Mouse (Mus musculus) limb, embryonic 15.5 days (tissue): Measurements from ENCODE around the gene R3hdm4. TPM values are rescaled to one million over a fixed set of nuclear protein-coding genes. Genes with fewer than 3 reads are reported as not detected.
"Not testable (repeated sequence)": the region's sequence is repeated elsewhere in the genome, so short reads cannot be mapped to it uniquely, and the experiment has no call there.

ENCODE experiments used
- ATAC-seq: fragments of 200-750 bp; cut with Nextera tagmentation; 2 replicates; pipeline ENCODE4 v1.8.0; 2017; ENCODE audit warnings: low read depth, moderate TSS enrichment; ENCODE audit not compliant: insufficient number of reproducible peaks, low FRiP score, low TSS enrichment
- H3K27ac ChIP-seq: fragments of 300-500 bp; sonication (generic); 2 replicates; pipeline ENCODE4 v1.5.1; 2015; ENCODE audit warnings: moderate library complexity, mild to moderate bottlenecking, inconsistent platforms
- H3K27me3 ChIP-seq: fragments of 300-500 bp; sonication (generic); 2 replicates; pipeline ENCODE4 v1.6.1; 2015; ENCODE audit warnings: inconsistent platforms
- H3K36me3 ChIP-seq: fragments of 300-500 bp; sonication (generic); 2 replicates; pipeline ENCODE4 v1.6.1; 2015; ENCODE audit warnings: inconsistent platforms
- H3K4me1 ChIP-seq: fragments of 300-500 bp; sonication (generic); 2 replicates; pipeline ENCODE4 v1.6.1; 2015; ENCODE audit warnings: inconsistent platforms
- H3K4me2 ChIP-seq: fragments of 300-500 bp; sonication (generic); 2 replicates; pipeline ENCODE4 v1.6.1; 2015; ENCODE audit warnings: mild to moderate bottlenecking, inconsistent platforms
- H3K4me3 ChIP-seq: fragments of 300-500 bp; sonication (generic); 2 replicates; pipeline ENCODE4 v1.5.1; 2015; ENCODE audit warnings: mild to moderate bottlenecking, inconsistent platforms
- H3K9ac ChIP-seq: fragments of 300-500 bp; sonication (generic); 2 replicates; pipeline ENCODE4 v1.6.1; 2015; ENCODE audit warnings: inconsistent platforms
- H3K9me3 ChIP-seq: fragments of 300-500 bp; sonication (generic); 2 replicates; pipeline ENCODE4 v1.6.1; 2016; ENCODE audit warnings: inconsistent platforms
- WGBS: fragments of 180-500 bp; shearing (Covaris S2); methylation state at CpG from one replicate; pipeline ENCODE4 v1.1.7; 2015; 5-methylcytosine and 5-hydroxymethylcytosine counted together
- polyA plus RNA-seq: library from polyadenylated mRNA; unstranded; fragments of >200 nt; fragmentation: Nextera tagmentation; extraction: Ambion mirVana; gene quantifications from 2 replicates; pipeline ENCODE4 v1.2.1, GENCODE M21; 2015

Gene R3hdm4
- polyA plus RNA-seq, 1 experiment from 2014 or later, result 161 TPM

GRCm38 (mm10) chr10:79906712-79907111 lies 14.3 kb downstream of the R3hdm4 start:
- H3K9me3 ChIP-seq, result no peaks in the 10 kb centered on the region
- ATAC-seq, result no peak
- H3K4me3 ChIP-seq, result no peak overlapping the region
- H3K9ac ChIP-seq, result no peak overlapping the region
- H3K4me2 ChIP-seq, result no peak overlapping the region
- peaks cover 64% of the 10 kb centered on the region for H3K36me3 ChIP-seq
- H3K4me1 ChIP-seq, result peaks cover 11% of the 10 kb centered on the region
- no peaks in the 10 kb centered on the region for H3K27me3 ChIP-seq
- WGBS, result 88% methylated on average over 9 of the region's 9 CpGs
- no peak overlapping the region for H3K27ac ChIP-seq

- Histone ChIP-seq H3K9me3 (no peaks in the 10 kb centered on the region), H3K36me3 (peaks cover 89% of the 10 kb centered on the region), H3K9ac (no peak overlapping the region), H3K27me3 (no peaks in the 10 kb centered on the region), H3K4me3 (no peak overlapping the region), H3K4me2 (no peak overlapping the region), H3K27ac (no peak overlapping the region), H3K4me1 (no peaks in the 10 kb centered on the region)
- no peak for ATAC-seq
- whole genome bisulfite sequencing, result 30% methylated on average over 2 of the region's 2 CpGs
Measured at GRCm38 (mm10) chr10:79900951-79901410, 20.0 kb downstream of the R3hdm4 start.

- 50% methylated on average over 20 of the region's 20 CpGs for WGBS
- no peaks in the 10 kb centered on the region for H3K4me1 ChIP-seq
Measured at GRCm38 (mm10) chr10:79897316-79898245, 23.4 kb downstream of the R3hdm4 start.

GRCm38 (mm10) chr10:79896814-79897213 lies 24.2 kb downstream of the R3hdm4 start:
- H3K4me2 ChIP-seq, result no peak overlapping the region
- ATAC-seq, result no peak
- no peaks in the 10 kb centered on the region for H3K27me3 ChIP-seq
- H3K9ac ChIP-seq, result no peak overlapping the region
- no peaks in the 10 kb centered on the region for H3K4me1 ChIP-seq
- H3K4me3 ChIP-seq, result no peak overlapping the region
- no peaks in the 10 kb centered on the region for H3K9me3 ChIP-seq
- H3K36me3 ChIP-seq, result peaks cover 68% of the 10 kb centered on the region
- WGBS, result 85% methylated on average over 13 of the region's 13 CpGs
- H3K27ac ChIP-seq, result no peak overlapping the region

More at GRCm38 (mm10) chr10:79897316-79898245, 23.4 kb downstream of the R3hdm4 start:
- no peak overlapping the region for H3K9ac ChIP-seq
- no peaks in the 10 kb centered on the region for H3K27me3 ChIP-seq
- no peak for ATAC-seq
- H3K27ac ChIP-seq, result no peak overlapping the region
- H3K36me3 ChIP-seq, result peaks cover 74% of the 10 kb centered on the region
- no peaks in the 10 kb centered on the region for H3K9me3 ChIP-seq
- H3K4me3 ChIP-seq, result no peak overlapping the region
- H3K4me2 ChIP-seq, result no peak overlapping the region

- Histone ChIP-seq H3K9me3 (no peaks in the 10 kb centered on the region), H3K27me3 (no peaks in the 10 kb centered on the region), H3K4me3 (no peak overlapping the region), H3K27ac (no peak overlapping the region), H3K36me3 (peaks cover 63% of the 10 kb centered on the region), H3K4me2 (no peak overlapping the region), H3K9ac (no peak overlapping the region), H3K4me1 (no peaks in the 10 kb centered on the region)
- ATAC-seq, result no peak
- WGBS, result 90% methylated on average over 16 of the region's 16 CpGs
Measured at GRCm38 (mm10) chr10:79896306-79896705, 24.7 kb downstream of the R3hdm4 start.

GRCm38 (mm10) chr10:79892451-79893118 lies 28.4 kb downstream of the R3hdm4 start:
- WGBS, result 44% methylated on average over 22 of the region's 22 CpGs
- H3K4me3 ChIP-seq, H3K27ac ChIP-seq, ATAC-seq, H3K4me1 ChIP-seq, H3K9me3 ChIP-seq, H3K27me3 ChIP-seq, H3K9ac ChIP-seq, H3K4me2 ChIP-seq: not testable (repeated sequence)
- H3K36me3 ChIP-seq, result peaks cover 31% of the 10 kb centered on the region

GRCm38 (mm10) chr10:79890670-79891069 lies 30.3 kb downstream of the R3hdm4 start, which contains the start of gene Cfd:
Gene Cfd, plus strand, starts transcription at chr10:79890853.
- ATAC-seq, result no peak
- Histone ChIP-seq H3K4me3 (no peak within 1 kb of the TSS), H3K4me2 (no peak within 1 kb of the TSS), H3K27ac (no peak within 1 kb of the TSS), H3K27me3 (no peaks in the 10 kb centered on the region), H3K9ac (no peak within 1 kb of the TSS), H3K9me3 (no peaks in the 10 kb centered on the region), H3K36me3 (peaks cover 12% of the 10 kb centered on the region), H3K4me1 (no peaks in the 10 kb centered on the region)
- WGBS, result 37% methylated on average over 5 of the region's 5 CpGs

- Histone ChIP-seq H3K27me3 (no peaks in the 10 kb centered on the region), H3K27ac (no peak overlapping the region), H3K9me3 (no peaks in the 10 kb centered on the region), H3K4me2 (no peak overlapping the region), H3K4me1 (peaks cover 1% of the 10 kb centered on the region; the same call in 1 of the 2 replicates), H3K36me3 (peaks cover 3% of the 10 kb centered on the region; the same call in 1 of the 2 replicates), H3K9ac (no peak overlapping the region), H3K4me3 (no peak overlapping the region)
- 54% methylated on average over 2 of the region's 2 CpGs for WGBS
- no peak for ATAC-seq
Measured at GRCm38 (mm10) chr10:79889386-79889785, 31.6 kb downstream of the R3hdm4 start.

GRCm38 (mm10) chr10:79886611-79887010 lies 34.4 kb downstream of the R3hdm4 start:
- Histone ChIP-seq H3K36me3 (no peaks in the 10 kb centered on the region), H3K4me1 (peaks cover 26% of the 10 kb centered on the region), H3K27me3 (peaks cover 6% of the 10 kb centered on the region; the same call in 1 of the 2 replicates), H3K9ac (no peak overlapping the region), H3K27ac (no peak overlapping the region), H3K9me3 (no peaks in the 10 kb centered on the region), H3K4me3 (no peak overlapping the region), H3K4me2 (no peak overlapping the region)
- 81% methylated on average over 8 of the region's 8 CpGs for WGBS
- no peak for ATAC-seq

- H3K27me3 ChIP-seq, result peaks cover 11% of the 10 kb centered on the region; the same call in 1 of the 2 replicates
- ATAC-seq, result no peak
- no peak within 1 kb of the TSS for H3K4me3 ChIP-seq
- H3K27ac ChIP-seq, result no peak within 1 kb of the TSS
- no peaks in the 10 kb centered on the region for H3K9me3 ChIP-seq
- no peaks in the 10 kb centered on the region for H3K36me3 ChIP-seq
- WGBS, result 80% methylated on average over 6 of the region's 6 CpGs
- peaks cover 28% of the 10 kb centered on the region for H3K4me1 ChIP-seq
- H3K4me2 ChIP-seq, result no peak within 1 kb of the TSS
- H3K9ac ChIP-seq, result no peak within 1 kb of the TSS
Measured at GRCm38 (mm10) chr10:79886054-79886453, 35.0 kb downstream of the R3hdm4 start, which contains the start of gene Elane. Gene Elane, plus strand, starts transcription at chr10:79886247.

GRCm38 (mm10) chr10:79884938-79885337 lies 36.1 kb downstream of the R3hdm4 start:
- ATAC-seq, result not testable (repeated sequence)

GRCm38 (mm10) chr10:79884446-79884845 lies 36.6 kb downstream of the R3hdm4 start:
- no peak overlapping the region for H3K27ac ChIP-seq
- no peak for ATAC-seq
- no peak overlapping the region for H3K4me2 ChIP-seq
- no peak overlapping the region for H3K4me3 ChIP-seq
- H3K27me3 ChIP-seq, result peaks cover 12% of the 10 kb centered on the region; the same call in 1 of the 2 replicates
- H3K36me3 ChIP-seq, result no peaks in the 10 kb centered on the region
- WGBS, result 60% methylated on average over 4 of the region's 4 CpGs
- peaks cover 28% of the 10 kb centered on the region for H3K4me1 ChIP-seq
- no peak overlapping the region for H3K9ac ChIP-seq
- no peaks in the 10 kb centered on the region for H3K9me3 ChIP-seq

More at GRCm38 (mm10) chr10:79884938-79885337, 36.1 kb downstream of the R3hdm4 start:
- not testable (repeated sequence) for H3K9me3 ChIP-seq, H3K27ac ChIP-seq, H3K36me3 ChIP-seq, H3K4me3 ChIP-seq, H3K9ac ChIP-seq, H3K4me2 ChIP-seq
- Histone ChIP-seq H3K27me3 (peaks cover 12% of the 10 kb centered on the region; the same call in 1 of the 2 replicates), H3K4me1 (peaks cover 28% of the 10 kb centered on the region)
- WGBS, result 59% methylated on average over 3 of the region's 3 CpGs
